Mouse (Mus musculus) hindbrain, embryonic 13.5 days (tissue): ENCODE measurements around the gene Dcdc2a. TPM values are rescaled to one million over a fixed set of nuclear protein-coding genes. Genes with fewer than 3 reads are reported as not detected.

Experiments used
- ATAC-seq: fragments of 200-750 bp; cut with Nextera tagmentation; 2 replicates; pipeline ENCODE4 v1.8.0; 2017; ENCODE audit warnings: moderate TSS enrichment; ENCODE audit not compliant: low FRiP score
- H3K27ac ChIP-seq: fragments of 300-500 bp; sonication (generic); 2 replicates; pipeline ENCODE4 v1.5.1; 2015; ENCODE audit warnings: inconsistent platforms, mild to moderate bottlenecking, moderate library complexity
- H3K27me3 ChIP-seq: fragments of 300-500 bp; sonication (generic); 2 replicates; pipeline ENCODE4 v1.6.1; 2015; ENCODE audit warnings: mild to moderate bottlenecking, inconsistent platforms
- H3K36me3 ChIP-seq: fragments of 300-500 bp; sonication (generic); 2 replicates; pipeline ENCODE4 v1.6.1; 2015; ENCODE audit warnings: mild to moderate bottlenecking, inconsistent platforms
- H3K4me1 ChIP-seq: fragments of 300-500 bp; sonication (generic); replicated peaks from 2 replicates; pipeline ENCODE4 v1.6.1; 2015; ENCODE audit warnings: inconsistent platforms
- H3K4me2 ChIP-seq: fragments of 300-500 bp; sonication (generic); 2 replicates; pipeline ENCODE4 v1.6.1; 2015; ENCODE audit warnings: inconsistent platforms, mild to moderate bottlenecking, moderate library complexity
- H3K4me3 ChIP-seq: fragments of 300-500 bp; sonication (generic); 2 replicates; pipeline ENCODE4 v1.5.1; 2015; ENCODE audit warnings: mild to moderate bottlenecking, inconsistent platforms
- H3K9ac ChIP-seq: fragments of 300-500 bp; sonication (generic); 2 replicates; pipeline ENCODE4 v1.6.1; 2015; ENCODE audit warnings: mild to moderate bottlenecking, inconsistent platforms
- H3K9me3 ChIP-seq: fragments of 300-500 bp; sonication (generic); 2 replicates; pipeline ENCODE4 v1.6.1; 2016; ENCODE audit warnings: inconsistent platforms
- WGBS: fragments of 180-500 bp; shearing (Covaris S2); methylation state at CpG from one replicate; pipeline ENCODE4 v1.1.7; 2015; 5-methylcytosine and 5-hydroxymethylcytosine counted together
- polyA plus RNA-seq: library from polyadenylated mRNA; unstranded; fragments of >200 nt; fragmentation: Nextera tagmentation; extraction: Ambion mirVana; gene quantifications from 2 replicates; pipeline ENCODE4 v1.2.1, GENCODE M21; 2015

Gene Dcdc2a
- polyA plus RNA-seq, 1 experiment from 2014 or later = 5.0 TPM

- no peaks in the 10 kb centered on the region for H3K9me3 ChIP-seq
- no peak overlapping the region for H3K4me3 ChIP-seq
- WGBS = 92% methylated on average over 11 of the region's 11 CpGs
- H3K36me3 ChIP-seq = no peaks in the 10 kb centered on the region
- no peak overlapping the region for H3K4me2 ChIP-seq
- ATAC-seq = no peak
- H3K9ac ChIP-seq = no peak overlapping the region
- no peak overlapping the region for H3K27ac ChIP-seq
- peaks cover 17% of the 10 kb centered on the region for H3K4me1 ChIP-seq
- no peaks in the 10 kb centered on the region for H3K27me3 ChIP-seq
Measured at GRCm38 (mm10) chr13:25189419-25190144, 133.8 kb downstream of the Dcdc2a start.

GRCm38 (mm10) chr13:25190218-25190617 lies 134.4 kb downstream of the Dcdc2a start:
- H3K27me3 ChIP-seq = no peaks in the 10 kb centered on the region
- no peak overlapping the region for H3K4me3 ChIP-seq
- no peak for ATAC-seq
- H3K4me2 ChIP-seq = no peak overlapping the region
- 83% methylated on average over 3 of the region's 3 CpGs for WGBS
- H3K9me3 ChIP-seq = no peaks in the 10 kb centered on the region
- no peak overlapping the region for H3K9ac ChIP-seq
- no peak overlapping the region for H3K27ac ChIP-seq
- peaks cover 17% of the 10 kb centered on the region for H3K4me1 ChIP-seq
- no peaks in the 10 kb centered on the region for H3K36me3 ChIP-seq

GRCm38 (mm10) chr13:25195706-25196105 lies 139.9 kb downstream of the Dcdc2a start:
- Histone ChIP-seq H3K27ac (no peak overlapping the region), H3K4me3 (no peak overlapping the region), H3K9me3 (no peaks in the 10 kb centered on the region), H3K4me2 (no peak overlapping the region), H3K4me1 (no peaks in the 10 kb centered on the region), H3K9ac (no peak overlapping the region), H3K36me3 (no peaks in the 10 kb centered on the region), H3K27me3 (no peaks in the 10 kb centered on the region)
- ATAC-seq = no peak
- 92% methylated on average over 10 of the region's 10 CpGs for WGBS

- Histone ChIP-seq H3K4me1 (no peaks in the 10 kb centered on the region), H3K36me3 (no peaks in the 10 kb centered on the region), H3K27me3 (no peaks in the 10 kb centered on the region), H3K4me2 (no peak overlapping the region), H3K27ac (no peak overlapping the region), H3K9ac (no peak overlapping the region), H3K9me3 (no peaks in the 10 kb centered on the region), H3K4me3 (no peak overlapping the region)
- ATAC-seq = no peak
- 61% methylated on average over 3 of the region's 3 CpGs for WGBS
Measured at GRCm38 (mm10) chr13:25199916-25200315, 144.1 kb downstream of the Dcdc2a start.

- Histone ChIP-seq H3K27ac (no peak overlapping the region), H3K9me3 (no peaks in the 10 kb centered on the region), H3K4me3 (no peak overlapping the region), H3K9ac (no peak overlapping the region), H3K36me3 (no peaks in the 10 kb centered on the region), H3K27me3 (no peaks in the 10 kb centered on the region), H3K4me1 (no peaks in the 10 kb centered on the region), H3K4me2 (no peak overlapping the region)
- no peak for ATAC-seq
- WGBS = 89% methylated on average over 5 of the region's 5 CpGs
Measured at GRCm38 (mm10) chr13:25206950-25207349, 151.1 kb downstream of the Dcdc2a start.

GRCm38 (mm10) chr13:25218394-25218793 lies 162.6 kb downstream of the Dcdc2a start:
- H3K27ac ChIP-seq = no peak overlapping the region
- H3K4me3 ChIP-seq = no peak overlapping the region
- H3K4me1 ChIP-seq = no peaks in the 10 kb centered on the region
- H3K9me3 ChIP-seq = no peaks in the 10 kb centered on the region
- no peak overlapping the region for H3K4me2 ChIP-seq
- no peaks in the 10 kb centered on the region for H3K27me3 ChIP-seq
- ATAC-seq = no peak
- no peak overlapping the region for H3K9ac ChIP-seq
- no peaks in the 10 kb centered on the region for H3K36me3 ChIP-seq
- 82% methylated on average over 1 of the region's 1 CpGs for WGBS

- no peak overlapping the region for H3K4me3 ChIP-seq
- no peak for ATAC-seq
- 85% methylated on average over 5 of the region's 5 CpGs for WGBS
- H3K9ac ChIP-seq = no peak overlapping the region
- no peaks in the 10 kb centered on the region for H3K4me1 ChIP-seq
- no peaks in the 10 kb centered on the region for H3K9me3 ChIP-seq
- H3K4me2 ChIP-seq = no peak overlapping the region
- no peak overlapping the region for H3K27ac ChIP-seq
- H3K27me3 ChIP-seq = no peaks in the 10 kb centered on the region
- no peaks in the 10 kb centered on the region for H3K36me3 ChIP-seq
Measured at GRCm38 (mm10) chr13:25220186-25220787, 164.5 kb downstream of the Dcdc2a start.

GRCm38 (mm10) chr13:25251893-25252292 lies 196.1 kb downstream of the Dcdc2a start:
- Histone ChIP-seq H3K9ac (no peak overlapping the region), H3K27ac (no peak overlapping the region), H3K4me2 (no peak overlapping the region), H3K4me3 (no peak overlapping the region), H3K9me3 (no peaks in the 10 kb centered on the region), H3K36me3 (peaks cover 12% of the 10 kb centered on the region), H3K27me3 (no peaks in the 10 kb centered on the region), H3K4me1 (no peaks in the 10 kb centered on the region)
- WGBS = 79% methylated on average over 1 of the region's 1 CpGs
- no peak for ATAC-seq

- Histone ChIP-seq H3K9ac (no peak overlapping the region), H3K36me3 (peaks cover 12% of the 10 kb centered on the region), H3K4me3 (no peak overlapping the region), H3K27me3 (no peaks in the 10 kb centered on the region), H3K27ac (no peak overlapping the region), H3K4me1 (no peaks in the 10 kb centered on the region), H3K4me2 (no peak overlapping the region), H3K9me3 (no peaks in the 10 kb centered on the region)
- 87% methylated on average over 9 of the region's 9 CpGs for WGBS
- ATAC-seq = no peak
Measured at GRCm38 (mm10) chr13:25254478-25255263, 198.9 kb downstream of the Dcdc2a start.

- Histone ChIP-seq H3K27ac (no peak overlapping the region; the same call in 1 of the 2 replicates), H3K4me2 (no peak overlapping the region), H3K9me3 (no peaks in the 10 kb centered on the region), H3K9ac (no peak overlapping the region), H3K4me3 (no peak overlapping the region), H3K36me3 (peaks cover 16% of the 10 kb centered on the region), H3K27me3 (no peaks in the 10 kb centered on the region), H3K4me1 (no peaks in the 10 kb centered on the region)
- peak; percentile 63 for ATAC-seq
- 86% methylated on average over 6 of the region's 6 CpGs for WGBS
Measured at GRCm38 (mm10) chr13:25257608-25258007, 201.8 kb downstream of the Dcdc2a start.
